Mouse (Mus musculus): ENCODE data around the gene Nat8. TPM values are rescaled to one million over a fixed set of nuclear protein-coding genes. Genes with fewer than 3 reads are reported as not detected.

The Nat8 gene
- 0.18 TPM in 1 of 2 replicates, not detected in the other for polyA plus RNA-seq (2012; rRNA removed; ENCODE audit: low replicate concordance)

GRCm38 (mm10) chr6:85831796-85832321 lies at the start of gene Nat8:
Gene Nat8, minus strand, starts transcription at chr6:85832082.

GRCm38 (mm10) chr6:85869006-85869405 lies 37.1 kb upstream of the Nat8 start, which contains the start of gene Nat8f2:
Gene Nat8f2, minus strand, starts transcription at chr6:85869158.

GRCm38 (mm10) chr6:85820837-85821236 lies 11.0 kb downstream of the Nat8 start, which contains the start of the genes Nat8f6 and Nat8f5:
Gene Nat8f6, minus strand, starts transcription at chr6:85820954.
Gene Nat8f5, minus strand, starts transcription at chr6:85820972.

Other genes with a start within 250 kb of the Nat8 start
- 0.69 and 2.3 TPM in 2 replicates for gene Alms1, start 244.6 kb downstream of the Nat8 start, polyA plus RNA-seq (2012; rRNA removed; ENCODE audit: low replicate concordance)
- gene Nat8f7, start 118.9 kb downstream of the Nat8 start, polyA plus RNA-seq (2012; rRNA removed; ENCODE audit: low replicate concordance) = 0.54 and 0.89 TPM in 2 replicates
- 0.92 and 2.0 TPM in 2 replicates for gene Nat8f3, start 66.3 kb downstream of the Nat8 start, polyA plus RNA-seq (2012; rRNA removed; ENCODE audit: low replicate concordance)
- 0.87 and 0.99 TPM in 2 replicates for gene Nat8f6, start 11.1 kb downstream of the Nat8 start, polyA plus RNA-seq (2012; rRNA removed; ENCODE audit: low replicate concordance)
- gene Nat8f5, start 11.1 kb downstream of the Nat8 start, polyA plus RNA-seq (2012; rRNA removed; ENCODE audit: low replicate concordance) = not detected in 2 replicates
- gene Nat8f2, start 37.1 kb upstream of the Nat8 start, polyA plus RNA-seq (2012; rRNA removed; ENCODE audit: low replicate concordance) = 0.15 TPM in 1 of 2 replicates, not detected in the other
- 0.75 and 1.6 TPM in 2 replicates for gene Nat8f4, start 72.8 kb upstream of the Nat8 start, polyA plus RNA-seq (2012; rRNA removed; ENCODE audit: low replicate concordance)
- gene Tprkb, start 79.8 kb upstream of the Nat8 start, polyA plus RNA-seq (2012; rRNA removed; ENCODE audit: low replicate concordance) = 16.0 and 20.3 TPM in 2 replicates
- gene Nat8f1, start 83.6 kb upstream of the Nat8 start, polyA plus RNA-seq (2012; rRNA removed; ENCODE audit: low replicate concordance) = 10.6 and 12.9 TPM in 2 replicates
- gene Dusp11, start 129.6 kb upstream of the Nat8 start, polyA plus RNA-seq (2012; rRNA removed; ENCODE audit: low replicate concordance) = 34.6 and 50.5 TPM in 2 replicates
- gene Figla, start 184.1 kb upstream of the Nat8 start, polyA plus RNA-seq (2012; rRNA removed; ENCODE audit: low replicate concordance) = not detected in 2 replicates
- 0.10 and 0.93 TPM in 2 replicates for gene Add2, start 196.6 kb upstream of the Nat8 start, polyA plus RNA-seq (2012; rRNA removed; ENCODE audit: low replicate concordance)